Mouse (Mus musculus): ENCODE results near the gene Zcchc13.
"Not testable (repeated sequence)": the region's sequence is repeated elsewhere in the genome, so short reads cannot be mapped to it uniquely, and the experiment has no call there.

The Zcchc13 gene

GRCm38 (mm10) chrX:103652048-103652447 is 21.7 kb downstream of the Zcchc13 start:
- DNase-seq, result no peak

GRCm38 (mm10) chrX:103653021-103653420 is 22.6 kb downstream of the Zcchc13 start:
- no peak for DNase-seq

- DNase-seq, result no peak
These were observed 28.6 kb downstream of the Zcchc13 start for GRCm38 (mm10) chrX:103658985-103659384.

GRCm38 (mm10) chrX:103664445-103664844 is 34.1 kb downstream of the Zcchc13 start:
- not testable (repeated sequence) for DNase-seq

GRCm38 (mm10) chrX:103670245-103670644 is 39.9 kb downstream of the Zcchc13 start:
- DNase-seq, result no peak

- DNase-seq, result no peak
These were observed 43.4 kb downstream of the Zcchc13 start for GRCm38 (mm10) chrX:103673761-103674160.

- DNase-seq, result no peak
These were observed 44.3 kb downstream of the Zcchc13 start for GRCm38 (mm10) chrX:103674674-103675073.
